8 mouse cellular contexts compared by ENCODE assay signal in the genomic region with DNA sequence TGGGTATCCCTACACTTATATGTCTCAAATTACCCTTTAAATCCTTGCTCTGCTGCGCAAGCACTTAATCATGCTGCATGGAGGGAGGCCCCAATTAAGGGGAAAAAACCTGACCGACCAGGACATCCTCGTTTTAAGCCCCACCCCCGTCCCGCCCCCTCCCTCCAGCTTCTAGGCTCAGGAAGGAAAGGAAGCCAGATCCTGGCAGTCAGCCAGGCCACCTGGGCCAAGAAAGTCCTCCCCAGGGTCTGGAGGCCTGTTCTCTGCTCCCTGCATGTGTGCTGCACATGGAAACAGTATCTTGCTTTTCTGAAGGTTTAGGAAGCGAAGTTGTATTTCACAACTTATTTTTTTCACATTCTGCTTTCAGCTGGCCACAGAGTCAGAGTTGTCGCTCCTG. TPM values are rescaled to one million over a fixed set of nuclear protein-coding genes. Genes with fewer than 3 reads are reported as not detected.
DNase-seq lines count a peak whose midpoint lies in the region; ATAC-seq and TF ChIP-seq lines count a peak whose summit lies in the region.

Gene Shb, minus strand, starts transcription at position 96 of the 400 bp plus-strand sequence.

- peaks cover 15% of the 10 kb centered on the region; the same call in 1 of the 2 replicates for H3K4me1 ChIP-seq in kidney, adult 2 months (ENCODE audit: control insufficient read depth, insufficient read depth, low read length)
- H3K4me1 ChIP-seq in liver, embryonic 16.5 days (ENCODE audit: control insufficient read depth, low read depth, low read length): peaks cover 36% of the 10 kb centered on the region
- H3K4me1 ChIP-seq in olfactory bulb, adult 2 months (ENCODE audit: control insufficient read depth, insufficient read depth, low read length): peaks cover 14% of the 10 kb centered on the region; the same call in 1 of the 2 replicates

- H3K4me3 ChIP-seq in kidney, adult 2 months (ENCODE audit: insufficient read depth, low read depth, low read length): peak within 1 kb of the TSS; percentile 6
- peak within 1 kb of the TSS; percentile 89 for H3K4me3 ChIP-seq in liver, embryonic 16.5 days (ENCODE audit: low read depth, low read length)
- peak within 1 kb of the TSS; percentile 65 for H3K4me3 ChIP-seq in olfactory bulb, adult 2 months (ENCODE audit: insufficient read depth, low read depth, low read length)

- peak within 1 kb of the TSS; percentile 73 for H3K9ac ChIP-seq in liver, embryonic 16.5 days (ENCODE audit: low read depth, low read length)

- H3K27me3 ChIP-seq in kidney, adult 2 months (replicated peaks; ENCODE audit: control insufficient read depth, insufficient read depth, low read length): no peaks in the 10 kb centered on the region
- no peaks in the 10 kb centered on the region; the same call in 1 of the 2 replicates for H3K27me3 ChIP-seq in liver, embryonic 16.5 days (ENCODE audit: control insufficient read depth, insufficient read depth, low read depth, low read length)

- 4% methylated on average over 7 of the region's 7 CpGs for WGBS in kidney, adult 2 months
- 11% methylated on average over 7 of the region's 7 CpGs for WGBS in liver, embryonic 16.5 days (ENCODE audit: insufficient replicate concordance)
- WGBS in olfactory bulb, adult 2 months: 9% methylated on average over 7 of the region's 7 CpGs

- peak within 1 kb of the TSS; percentile 100 for H3K4me2 ChIP-seq in liver, embryonic 16.5 days (ENCODE audit: low read depth, low read length)

- no peaks in the 10 kb centered on the region for H3K36me3 ChIP-seq in kidney, adult 2 months (ENCODE audit: control insufficient read depth, insufficient read depth, low read length)
- H3K36me3 ChIP-seq in liver, embryonic 16.5 days (ENCODE audit: control insufficient read depth, insufficient read depth): no peaks in the 10 kb centered on the region

- TF ChIP-seq CTCF in kidney, adult 2 months (conservative IDR thresholded peaks at IDR 0.05; ENCODE audit: insufficient read depth, insufficient read length, low read depth, low read length): no peak
- no peak for TF ChIP-seq CTCF in olfactory bulb, adult 2 months (IDR thresholded peaks at IDR 0.05; ENCODE audit: insufficient read depth, low read depth, low read length)

- H3K27ac ChIP-seq in kidney, adult 2 months (ENCODE audit: insufficient read depth, low read depth, low read length): peak within 1 kb of the TSS; percentile 75
- peak within 1 kb of the TSS; percentile 96 for H3K27ac ChIP-seq in liver, embryonic 16.5 days (ENCODE audit: low read length)
- H3K27ac ChIP-seq in olfactory bulb, adult 2 months (ENCODE audit: insufficient read depth, low read depth, low read length): peak within 1 kb of the TSS; percentile 1

- H3K9me3 ChIP-seq in liver, embryonic 16.5 days (replicated peaks; ENCODE audit: control insufficient read depth, low read length): no peaks in the 10 kb centered on the region

- TF ChIP-seq POLR2A in kidney, adult 2 months (IDR thresholded peaks at IDR 0.05; ENCODE audit: low read depth, low read length): no peak
- no peak for TF ChIP-seq POLR2A in olfactory bulb, adult 2 months (IDR thresholded peaks at IDR 0.05; ENCODE audit: insufficient read depth, low read depth, low read length)

- ATAC-seq in liver, embryonic 16.5 days (ENCODE audit: low read depth): no peak

- peak; percentile 36 for DNase-seq in right cerebral cortex, postnatal 4 days
- no peak for DNase-seq in right cerebral cortex, adult 2 months (ENCODE audit: low spot score in 2 of 2)
- DNase-seq in embryo, embryonic 10.5 days (ENCODE audit: low spot score): peak; percentile 74
- DNase-seq in heart, adult 8-10 months (ENCODE audit: low spot score): peak; percentile 81
- DNase-seq in kidney, adult 2 months: peak; percentile 95
- no peak for DNase-seq in spleen, postnatal 14 days (ENCODE audit: low spot score in 2 of 2)

RNA-seq across cellular contexts. Expression of gene Shb, which starts in this region (rescaled TPM):
- 10 to 100 TPM; 23.7 to 44.2 (median 32.3) TPM for total RNA-seq in heart, adult 8-10 months (2022)
- 57.1 and 59.4 TPM in 2 replicates for polyA plus RNA-seq in kidney, adult 2 months (2012; rRNA removed)
- 1.4 and 1.5 TPM in 2 replicates for polyA plus RNA-seq in liver, embryonic 16.5 days (2015; fragmentation: Nextera tagmentation; extraction: Ambion mirVana)
- not detected in 2 replicates for polyA plus RNA-seq in olfactory bulb, adult 2 months (2012; ENCODE audit: insufficient read depth, insufficient read length, low replicate concordance, missing spikeins)

Comparison
In these comparisons a context has a peak if more than half of its experiments do, and no peak if none do; other contexts are left out.
1. RNA of gene Shb (polyA plus RNA-seq): 57.1 to 59.4 TPM in kidney, adult 2 months; 1.4 to 1.5 TPM in liver, embryonic 16.5 days and not detected in olfactory bulb, adult 2 months; every median in the first group is over 10 times any median in the second.
2. DNase-seq: peak in right cerebral cortex, postnatal 4 days (single experiment), embryo, embryonic 10.5 days (single experiment), heart, adult 8-10 months (single experiment) and kidney, adult 2 months (single experiment); none in right cerebral cortex, adult 2 months (0 of 2) and spleen, postnatal 14 days (0 of 2).
3. H3K27ac ChIP-seq: peak in every context shown above with its lines; median percentile 96 in liver, embryonic 16.5 days; 75 in kidney, adult 2 months; 1 in olfactory bulb, adult 2 months.
4. H3K4me3 ChIP-seq: peak in every context shown above with its lines; median percentile 89 in liver, embryonic 16.5 days; 65 in olfactory bulb, adult 2 months; 6 in kidney, adult 2 months.